11 mouse cellular contexts compared by ENCODE assay signal in genomic region chr2:173170715-173171114, GRCm38 (mm10). TPM values are rescaled to one million over a fixed set of nuclear protein-coding genes. Genes with fewer than 3 reads are reported as not detected.
DNase-seq lines count a peak whose midpoint lies in the region; TF ChIP-seq lines count a peak whose summit lies in the region.
"Had no signal": no experiment of that assay in that cellular context is flagged by ENCODE, and none has a peak within 500 bp of the region (broad histone marks: within the 10 kb centered on the region; RNA-seq: fewer than 3 reads in every experiment).

No protein-coding gene starts in this region.

- no peak overlapping the region for H3K9ac ChIP-seq in heart, adult 2 months (ENCODE audit: low read depth, low read length)
- H3K9ac ChIP-seq: hindbrain, embryonic 15.5 days had no signal

- no peaks in the 10 kb centered on the region for H3K79me2 ChIP-seq in heart, adult 2 months (replicated peaks; ENCODE audit: control insufficient read depth, insufficient read depth, low read length)

- TF ChIP-seq EP300 in heart, adult 2 months (IDR thresholded peaks at IDR 0.05; ENCODE audit: insufficient read depth, low read depth, low read length), result no peak

- no peak overlapping the region for H3K27ac ChIP-seq in heart, adult 2 months
- H3K27ac ChIP-seq in testis, adult 2 months (ENCODE audit: control insufficient read depth, insufficient read depth, low read depth, low read length), result no peak overlapping the region
- no peak overlapping the region for H3K27ac ChIP-seq in small intestine, adult 2 months (ENCODE audit: insufficient read depth, low read depth, low read length)

- intact Hi-C loops in heart, adult 2 months (cut with DNase I), result loop anchor here (10.0 kb wide), 1 partner anchor 156 kb away; no protein-coding TSS in a partner anchor

- TF ChIP-seq POLR2A in heart, adult 2 months (IDR thresholded peaks at IDR 0.05; ENCODE audit: insufficient read depth, low read depth, low read length), result no peak
- TF ChIP-seq POLR2A in testis, adult 2 months (IDR thresholded peaks at IDR 0.05; ENCODE audit: control insufficient read depth, low read depth, low read length), result no peak
- TF ChIP-seq POLR2A in small intestine, adult 2 months (IDR thresholded peaks at IDR 0.05; ENCODE audit: low read depth, low read length), result no peak

- H3K4me3 ChIP-seq in heart, adult 2 months, result no peak overlapping the region
- H3K4me3 ChIP-seq in testis, adult 2 months (ENCODE audit: control insufficient read depth, low read depth, low read length), result no peak overlapping the region
- H3K4me3 ChIP-seq in small intestine, adult 2 months (ENCODE audit: low read depth, low read length), result no peak overlapping the region
- H3K4me3 ChIP-seq: hindbrain, embryonic 15.5 days had no signal

- no peaks in the 10 kb centered on the region for H3K27me3 ChIP-seq in heart, adult 2 months (ENCODE audit: control insufficient read depth, insufficient read depth, low read length)
- H3K27me3 ChIP-seq in testis, adult 2 months (ENCODE audit: control insufficient read depth, insufficient read depth, low read length), result no peaks in the 10 kb centered on the region
- H3K27me3 ChIP-seq in small intestine, adult 2 months (ENCODE audit: control insufficient read depth, insufficient read depth, low read length), result no peaks in the 10 kb centered on the region
- H3K27me3 ChIP-seq: hindbrain, embryonic 15.5 days had no signal

- 77% methylated on average over 2 of the region's 2 CpGs for WGBS in heart, adult 2 months
- WGBS in small intestine, adult 2 months, result 72% methylated on average over 2 of the region's 2 CpGs

- DNase-seq in heart, adult 2 months, result peak in 1 of 2 experiments; percentile 18
- DNase-seq in heart, postnatal 4 days, result no peak
- DNase-seq in testis, postnatal 14 days (ENCODE audit: low spot score), result no peak
- peak; percentile 37 for DNase-seq in kidney, postnatal 10 days
- no peak for DNase-seq in frontal cortex, postnatal 10 days (ENCODE audit: low spot score in 2 of 2)
- no peak for DNase-seq in yolk sac, embryonic 10.5 days (ENCODE audit: low spot score)

- no peaks in the 10 kb centered on the region for H3K36me3 ChIP-seq in heart, adult 2 months (ENCODE audit: control insufficient read depth, insufficient read depth, low read length)
- no peaks in the 10 kb centered on the region for H3K36me3 ChIP-seq in testis, adult 2 months (ENCODE audit: control insufficient read depth, insufficient read depth, low read length)
- H3K36me3 ChIP-seq in small intestine, adult 2 months (ENCODE audit: control insufficient read depth, insufficient read depth, low read length), result no peaks in the 10 kb centered on the region
- H3K36me3 ChIP-seq: hindbrain, embryonic 15.5 days had no signal

- peak; percentile 50 for TF ChIP-seq CTCF in heart, adult 2 months (IDR thresholded peaks at IDR 0.05)
- peak; percentile 43; the same call in 1 of the 2 replicates for TF ChIP-seq CTCF in testis, adult 2 months (IDR thresholded peaks at IDR 0.05; ENCODE audit: control insufficient read depth, insufficient read depth, insufficient replicate concordance, low read depth, low read length)
- TF ChIP-seq CTCF in small intestine, adult 2 months (IDR thresholded peaks at IDR 0.05; ENCODE audit: extremely low read depth, insufficient read length, insufficient replicate concordance, low read depth, low read length), result peak; percentile 38; the same call in 1 of the 2 replicates

- peaks cover 2% of the 10 kb centered on the region; the same call in 1 of the 2 replicates for H3K4me1 ChIP-seq in heart, adult 2 months (ENCODE audit: control insufficient read depth, insufficient read depth, low read length)
- peaks cover 6% of the 10 kb centered on the region for H3K4me1 ChIP-seq in testis, adult 2 months (ENCODE audit: control insufficient read depth, insufficient read depth, low read length)
- H3K4me1 ChIP-seq in small intestine, adult 2 months (ENCODE audit: control insufficient read depth, insufficient read depth, insufficient read length, low read length), result peaks cover 11% of the 10 kb centered on the region; the same call in 1 of the 2 replicates

RNA-seq across cellular contexts. Expression of gene Pck1, which starts 17.9 kb away (rescaled TPM):
- 10 to 100 TPM; 18.0 to 20.5 TPM for total RNA-seq in heart, adult 2 months (2021)
- 12.4 and 35.3 TPM in 2 replicates for polyA plus RNA-seq in heart, adult 2 months (2012; rRNA removed)
- total RNA-seq in heart, postnatal 4 days (2021), result 1 to 10 TPM; 4.6 to 5.4 TPM
- polyA plus RNA-seq in testis, adult 2 months (2012; rRNA removed), result 0.23 and 0.31 TPM in 2 replicates
- polyA plus RNA-seq in small intestine, adult 2 months (2012; rRNA removed), result 5.2 and 46.3 TPM in 2 replicates
- total RNA-seq: MEL had no signal
- polyA plus RNA-seq: hindbrain, embryonic 15.5 days; lung, embryonic 16.5 days had no signal

RNA-seq across cellular contexts. Expression of gene Zbp1, which starts 48.0 kb away (rescaled TPM):
- under 1 TPM; 0.47 to 0.91 TPM for total RNA-seq in heart, adult 2 months (2021)
- 1.2 and 1.8 TPM in 2 replicates for polyA plus RNA-seq in heart, adult 2 months (2012; rRNA removed)
- total RNA-seq in heart, postnatal 4 days (2021), result under 1 TPM in 1 of 2 experiments, not detected in 1; 0.14 TPM
- 0.30 and 0.40 TPM in 2 replicates for polyA plus RNA-seq in testis, adult 2 months (2012; rRNA removed)
- polyA plus RNA-seq in small intestine, adult 2 months (2012; rRNA removed), result 23.6 and 51.0 TPM in 2 replicates
- total RNA-seq: MEL had no signal

RNA-seq across cellular contexts. Expression of gene Ctcfl, which starts 51.4 kb away (rescaled TPM):
- total RNA-seq in heart, adult 2 months (2021), result under 1 TPM; 0.08 to 0.11 TPM
- polyA plus RNA-seq in heart, adult 2 months (2012; rRNA removed), result 0.06 TPM in 1 of 2 replicates, not detected in the other
- total RNA-seq in heart, postnatal 4 days (2021), result under 1 TPM; 0.14 TPM
- 0.59 and 0.62 TPM in 2 replicates for polyA plus RNA-seq in testis, adult 2 months (2012; rRNA removed)
- 0.05 TPM in 1 of 2 replicates, not detected in the other for polyA plus RNA-seq in small intestine, adult 2 months (2012; rRNA removed)
- total RNA-seq: MEL had no signal
